Mouse (Mus musculus) bone marrow macrophage, adult 2 months (primary cell): ENCODE measurements around the gene Stub1.

Experiments used
- CTCF ChIP-seq: IDR thresholded peaks from 2 replicates; pipeline ENCODE4 v1.5.1; 2012; ENCODE audit warnings: low read depth, mild to moderate bottlenecking, low read length, moderate library complexity
- POLR2A ChIP-seq: IDR thresholded peaks from 2 replicates; pipeline ENCODE4 v1.6.1; 2012; ENCODE audit warnings: mild to moderate bottlenecking, low read depth, low read length, borderline replicate concordance

DNA sequence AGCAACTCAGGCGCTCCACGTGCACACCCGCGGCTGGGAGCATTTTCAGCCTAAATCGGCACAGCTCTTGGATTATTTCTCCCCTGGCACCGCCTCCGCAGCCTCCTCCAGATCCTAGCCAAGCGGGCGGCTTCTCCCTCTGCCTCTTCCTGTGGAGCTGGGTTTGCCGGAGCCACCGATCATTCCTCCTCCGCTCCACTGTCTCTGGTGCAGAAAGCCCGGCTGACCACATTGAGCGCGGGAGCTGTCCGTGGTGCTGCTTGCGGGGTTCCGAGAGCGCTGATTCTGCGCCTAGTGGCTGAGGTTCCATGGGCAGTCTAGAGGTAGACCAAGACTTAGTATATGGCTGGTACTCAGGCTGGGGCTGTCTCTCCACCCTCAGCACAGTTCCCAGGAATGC is 19.7 kb downstream of the Stub1 start:
- TF ChIP-seq CTCF (peak; percentile 11; the same call in 1 of the 2 replicates), POLR2A (no peak)
